Mouse (Mus musculus) intestine, embryonic 15.5 days (tissue): ENCODE data around the gene Rab11b. TPM values are rescaled to one million over a fixed set of nuclear protein-coding genes. Genes with fewer than 3 reads are reported as not detected.
A peak's percentile ranks its signal among the peaks of the same experiment; 100 is the strongest.
"Not testable (repeated sequence)": the region's sequence is repeated elsewhere in the genome, so short reads cannot be mapped to it uniquely, and the experiment has no call there.

ENCODE experiments used
- ATAC-seq: fragments of 200-750 bp; cut with Nextera tagmentation; 2 replicates; pipeline ENCODE4 v1.8.0; 2017; ENCODE audit warnings: moderate TSS enrichment, moderate library complexity
- H3K27ac ChIP-seq: fragments of 300-500 bp; sonication (generic); 2 replicates; pipeline ENCODE4 v1.5.1; 2015; ENCODE audit warnings: mild to moderate bottlenecking, inconsistent platforms
- H3K27me3 ChIP-seq: fragments of 300-500 bp; sonication (generic); replicated peaks from 2 replicates; pipeline ENCODE4 v1.6.1; 2015; ENCODE audit warnings: inconsistent platforms
- H3K36me3 ChIP-seq: fragments of 300-500 bp; sonication (generic); 2 replicates; pipeline ENCODE4 v1.6.1; 2015; ENCODE audit warnings: inconsistent platforms
- H3K4me1 ChIP-seq: fragments of 300-500 bp; sonication (generic); replicated peaks from 2 replicates; pipeline ENCODE4 v1.6.1; 2015; ENCODE audit warnings: inconsistent platforms
- H3K4me2 ChIP-seq: fragments of 300-500 bp; sonication (generic); replicated peaks from 2 replicates; pipeline ENCODE4 v1.6.1; 2015; ENCODE audit warnings: mild to moderate bottlenecking, inconsistent platforms
- H3K4me3 ChIP-seq: fragments of 300-500 bp; sonication (generic); replicated peaks from 2 replicates; pipeline ENCODE4 v1.5.1; 2015; ENCODE audit warnings: inconsistent platforms
- H3K9ac ChIP-seq: fragments of 300-500 bp; sonication (generic); 2 replicates; pipeline ENCODE4 v1.6.1; 2015; ENCODE audit warnings: inconsistent platforms
- H3K9me3 ChIP-seq: fragments of 300-500 bp; sonication (generic); 2 replicates; pipeline ENCODE4 v1.6.1; 2016; ENCODE audit warnings: inconsistent platforms
- WGBS: fragments of 180-500 bp; shearing (Covaris S2); methylation state at CpG from one replicate; pipeline ENCODE4 v1.1.7; 2015; 5-methylcytosine and 5-hydroxymethylcytosine counted together
- polyA plus RNA-seq: library from polyadenylated mRNA; unstranded; fragments of >200 nt; fragmentation: Nextera tagmentation; extraction: Ambion mirVana; gene quantifications from 2 replicates; pipeline ENCODE4 v1.2.1, GENCODE M21; 2015

Rab11b gene
- polyA plus RNA-seq, 1 experiment from 2014 or later, result 206 TPM

DNA sequence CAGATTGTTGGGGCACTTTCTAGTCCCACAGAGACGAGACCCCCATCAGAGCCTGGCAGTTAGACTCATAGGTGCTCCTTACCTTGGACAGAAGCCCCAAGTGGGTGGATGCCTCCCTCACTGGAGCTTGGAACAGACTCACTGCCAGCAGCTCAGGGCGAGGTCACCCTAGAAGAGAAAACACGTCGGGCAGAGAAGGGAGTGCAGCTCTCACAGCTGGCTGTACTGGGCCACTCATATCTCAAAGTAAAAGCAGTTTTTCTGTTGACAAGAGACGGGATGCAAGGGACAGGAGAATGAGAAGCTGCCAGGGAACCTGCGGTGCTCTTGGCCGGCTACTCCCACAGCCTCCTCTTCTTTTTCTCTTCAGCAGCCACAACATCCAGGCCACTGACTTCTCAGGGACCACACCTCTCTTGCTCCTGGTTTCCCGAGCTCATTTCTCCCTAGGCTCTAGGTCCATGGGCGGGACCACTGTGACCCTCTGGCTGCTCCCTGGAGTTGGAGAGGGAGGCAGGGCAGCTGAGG, 27.7 kb downstream of the Rab11b start:
- H3K4me1 ChIP-seq, H3K27ac ChIP-seq, H3K9me3 ChIP-seq, H3K36me3 ChIP-seq, ATAC-seq, H3K4me3 ChIP-seq, H3K4me2 ChIP-seq, H3K9ac ChIP-seq, H3K27me3 ChIP-seq: not testable (repeated sequence)
- WGBS, result 57% methylated on average over 9 of the region's 9 CpGs

DNA sequence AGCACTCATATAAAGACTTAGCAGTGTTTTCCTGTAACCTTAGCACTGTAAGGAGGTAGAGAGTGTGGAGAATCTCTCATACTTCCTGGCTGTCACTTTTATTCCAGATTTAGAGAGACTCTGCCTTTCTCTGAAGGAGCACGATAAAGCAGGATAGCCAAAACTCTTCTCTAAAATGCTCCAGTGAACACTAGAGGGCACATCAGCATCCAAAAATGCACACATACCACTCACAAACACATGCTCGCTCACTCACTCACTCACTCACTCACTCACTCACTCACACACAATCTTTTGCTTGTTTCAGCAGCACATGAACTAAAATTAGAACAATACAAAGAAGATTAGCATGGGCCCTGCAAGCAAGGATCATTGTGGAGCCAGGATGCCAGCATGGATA, 31.1 kb downstream of the Rab11b start:
- H3K4me1 ChIP-seq, result no peaks in the 10 kb centered on the region
- no peak overlapping the region for H3K4me3 ChIP-seq
- H3K27me3 ChIP-seq, result no peaks in the 10 kb centered on the region
- no peak overlapping the region for H3K27ac ChIP-seq
- no peaks in the 10 kb centered on the region for H3K36me3 ChIP-seq
- no peak overlapping the region for H3K9ac ChIP-seq
- no peaks in the 10 kb centered on the region for H3K9me3 ChIP-seq
- WGBS, result 69% methylated on average over 2 of the region's 2 CpGs
- no peak for ATAC-seq
- H3K4me2 ChIP-seq, result no peak overlapping the region

DNA sequence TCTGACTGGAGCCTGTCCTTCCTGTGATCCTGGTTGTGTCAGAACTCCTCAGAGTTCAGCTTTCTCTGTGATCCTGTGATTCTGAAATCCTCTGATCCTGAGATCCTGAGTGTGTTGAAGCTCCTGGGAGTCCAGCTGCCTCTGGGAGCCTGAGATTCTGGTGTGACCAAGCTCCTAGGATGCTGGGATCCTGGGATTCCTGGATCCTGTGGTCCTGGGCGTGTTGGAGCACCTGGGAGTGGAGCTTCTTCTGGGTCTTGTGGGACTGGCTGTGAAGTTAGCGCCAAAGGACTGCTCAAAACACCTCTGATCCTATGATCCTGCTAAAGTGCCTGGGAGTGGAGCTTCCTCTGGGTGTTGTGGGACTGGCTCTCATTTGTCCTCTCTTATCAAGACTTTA, 31.9 kb downstream of the Rab11b start:
- Histone ChIP-seq H3K9ac (no peak overlapping the region), H3K36me3 (no peaks in the 10 kb centered on the region), H3K9me3 (no peaks in the 10 kb centered on the region), H3K4me2 (no peak overlapping the region), H3K27me3 (no peaks in the 10 kb centered on the region), H3K27ac (no peak overlapping the region), H3K4me3 (no peak overlapping the region), H3K4me1 (no peaks in the 10 kb centered on the region)
- WGBS, result 78% methylated on average over 2 of the region's 2 CpGs
- ATAC-seq, result no peak

DNA sequence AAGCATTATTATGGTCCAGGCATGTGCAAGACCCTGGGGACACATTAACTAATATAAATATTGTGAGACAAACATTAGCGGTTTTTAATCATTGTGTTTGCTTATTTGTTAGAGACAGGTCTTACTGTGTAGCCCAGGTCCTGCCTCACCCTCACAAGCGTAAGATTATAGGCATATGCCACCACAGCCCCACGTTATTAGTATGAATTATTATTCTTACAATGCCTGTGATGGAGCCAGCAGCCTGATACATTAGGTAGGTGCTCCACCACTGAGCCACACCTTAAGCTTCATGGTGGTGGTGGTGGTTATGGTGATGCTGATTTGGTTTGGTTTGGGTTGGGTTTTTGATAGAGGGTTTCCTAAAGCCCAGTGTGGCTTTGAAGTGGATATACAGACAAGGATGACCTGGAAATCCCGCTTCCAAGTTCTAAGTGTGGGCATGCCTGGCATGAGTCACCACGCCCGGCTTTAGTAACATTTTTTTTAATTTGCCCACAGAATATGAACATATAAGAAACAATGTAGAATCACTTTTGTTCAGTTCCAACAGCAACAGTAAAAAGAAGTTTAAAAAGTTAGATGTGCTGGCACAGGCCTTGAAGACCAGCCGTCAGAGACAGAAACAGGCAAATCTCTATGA, 40.5 kb downstream of the Rab11b start:
- Histone ChIP-seq H3K9me3 (no peaks in the 10 kb centered on the region), H3K9ac (no peak overlapping the region), H3K4me3 (no peak overlapping the region), H3K27me3 (no peaks in the 10 kb centered on the region), H3K27ac (no peak overlapping the region), H3K36me3 (no peaks in the 10 kb centered on the region), H3K4me2 (no peak overlapping the region), H3K4me1 (no peaks in the 10 kb centered on the region)
- ATAC-seq, result no peak
- 95% methylated on average over 7 of the region's 7 CpGs for WGBS

DNA sequence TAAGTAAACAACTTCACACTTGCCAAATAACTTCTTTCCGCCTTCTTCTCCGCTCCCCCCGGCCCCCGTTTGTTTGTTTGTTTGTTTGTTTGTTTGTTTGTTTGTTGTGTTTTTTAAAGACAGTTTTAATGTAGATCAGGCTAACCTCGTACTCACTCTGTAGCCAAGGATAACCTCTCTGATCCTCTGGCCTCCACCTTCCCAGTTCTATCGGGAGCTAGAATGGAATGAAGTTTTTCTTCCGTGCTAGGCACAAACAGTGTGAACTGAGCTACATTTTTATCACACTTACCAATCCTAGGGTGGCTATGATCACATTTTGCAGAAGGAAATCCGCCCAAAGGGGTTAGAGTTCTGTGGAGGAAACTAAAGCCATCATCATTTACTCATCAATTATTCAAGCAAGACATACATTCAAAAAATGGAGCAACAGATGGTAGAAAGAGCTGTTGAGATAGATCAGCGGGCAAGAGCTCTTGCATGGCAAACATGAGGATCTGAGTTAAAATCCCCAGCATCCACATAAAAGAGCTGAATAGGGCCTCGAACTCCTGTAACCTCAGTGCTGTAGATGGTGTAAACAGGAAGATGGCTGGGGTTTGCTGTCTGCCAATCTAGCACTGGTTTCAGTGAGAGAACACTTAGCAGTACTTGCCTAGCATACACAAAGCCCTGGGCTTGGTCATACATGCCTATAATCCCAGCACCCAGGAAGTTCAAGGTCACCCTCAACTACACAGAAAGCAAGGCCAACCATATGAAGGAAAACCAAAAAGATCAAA, 41.2 kb downstream of the Rab11b start:
- Histone ChIP-seq H3K4me2 (peak overlapping the region; percentile 40), H3K9me3 (no peaks in the 10 kb centered on the region), H3K4me1 (no peaks in the 10 kb centered on the region), H3K9ac (no peak overlapping the region), H3K4me3 (peak overlapping the region; percentile 89), H3K36me3 (no peaks in the 10 kb centered on the region), H3K27ac (no peak overlapping the region), H3K27me3 (no peaks in the 10 kb centered on the region)
- ATAC-seq, result 0 out of 2 replicates have a peak, but pooled peaks have one; percentile 18
- WGBS, result 45% methylated on average over 10 of the region's 10 CpGs

DNA sequence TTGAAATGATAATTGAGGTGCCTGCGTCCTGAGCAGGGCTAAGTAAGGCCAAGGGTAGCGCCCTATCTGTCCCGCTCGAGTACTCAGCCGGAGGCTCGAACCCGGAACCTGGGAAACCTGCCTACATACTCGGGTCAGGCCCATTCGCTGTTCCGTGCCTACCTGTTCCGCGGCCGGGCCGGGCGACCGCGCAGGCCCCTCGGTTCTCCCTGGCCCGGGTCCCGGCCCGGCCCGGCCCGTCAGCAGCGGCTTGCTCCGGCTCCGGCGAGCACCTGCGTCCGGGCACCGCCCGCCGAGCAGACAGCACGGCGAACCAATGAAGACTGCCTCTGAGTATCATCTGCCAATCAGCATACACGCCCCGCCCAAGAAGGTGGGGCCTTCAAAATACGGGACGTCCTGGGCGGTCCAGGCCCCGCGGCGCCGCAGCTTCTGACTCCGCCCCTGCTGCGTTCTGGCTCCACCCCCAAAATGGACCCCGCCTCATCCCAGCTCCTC, 41.9 kb downstream of the Rab11b start, which contains the start of gene March2:
Gene March2 (minus strand): TSS at position 287 of the 498 bp plus-strand sequence.
- peak within 1 kb of the TSS; percentile 89 for H3K4me3 ChIP-seq
- H3K27me3 ChIP-seq, result no peaks in the 10 kb centered on the region
- peak within 1 kb of the TSS; percentile 78 for H3K4me2 ChIP-seq
- peak within 1 kb of the TSS; percentile 68 for H3K9ac ChIP-seq
- H3K4me1 ChIP-seq, result no peaks in the 10 kb centered on the region
- peak; percentile 100 for ATAC-seq
- peak within 1 kb of the TSS; percentile 54; the same call in 1 of the 2 replicates for H3K27ac ChIP-seq
- under 1% methylated on average over 45 of the region's 46 CpGs for WGBS
- no peaks in the 10 kb centered on the region for H3K9me3 ChIP-seq
- no peaks in the 10 kb centered on the region for H3K36me3 ChIP-seq

DNA sequence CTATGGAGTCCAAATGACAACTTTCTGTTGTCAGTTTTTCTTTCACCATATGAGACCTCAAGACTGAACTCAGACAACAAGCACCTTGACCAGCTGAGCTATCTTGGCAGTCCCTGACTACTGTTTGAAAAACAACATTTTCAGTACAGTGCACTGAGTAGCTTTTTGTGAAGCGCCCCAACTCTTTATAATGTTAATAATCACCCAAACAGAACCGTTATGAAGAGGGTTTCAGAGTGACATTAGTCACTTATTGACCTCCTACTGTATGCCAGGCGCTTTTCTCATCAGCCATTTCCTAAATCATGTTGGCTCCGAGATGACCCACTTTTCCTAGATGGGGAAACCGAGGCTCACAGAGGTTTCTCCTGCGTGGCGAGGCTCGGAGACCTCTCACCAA, 42.3 kb downstream of the Rab11b start:
- Histone ChIP-seq H3K4me1 (no peaks in the 10 kb centered on the region), H3K27me3 (no peaks in the 10 kb centered on the region), H3K36me3 (no peaks in the 10 kb centered on the region), H3K27ac (0 out of 2 replicates have a peak overlapping the region, but pooled peaks have one; percentile 54), H3K4me2 (peak overlapping the region; percentile 78), H3K4me3 (peak overlapping the region; percentile 89), H3K9ac (peak overlapping the region; percentile 68), H3K9me3 (no peaks in the 10 kb centered on the region)
- WGBS, result 9% methylated on average over 8 of the region's 8 CpGs
- ATAC-seq, result no peak; the same call in 1 of the 2 replicates

DNA sequence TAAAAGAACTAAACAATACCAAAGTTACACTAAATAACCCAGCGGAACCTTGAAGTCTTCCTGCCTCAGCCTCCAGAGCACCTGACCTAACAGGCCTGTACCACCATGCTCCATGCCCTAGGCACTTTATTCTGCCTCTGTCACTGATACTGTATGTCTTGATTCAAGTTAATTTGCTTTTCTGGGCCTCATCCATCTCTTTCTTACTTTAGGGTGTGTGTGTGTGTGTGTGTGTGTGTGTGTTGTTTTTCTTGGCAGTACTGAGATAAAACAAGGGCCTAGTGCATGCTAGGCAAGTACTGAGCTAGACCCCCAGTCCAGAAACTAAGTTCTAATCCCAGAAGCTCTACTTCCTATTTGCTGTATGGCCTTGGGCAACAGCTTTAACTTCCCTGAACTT, 43.1 kb downstream of the Rab11b start:
- H3K9ac ChIP-seq, result no peak overlapping the region
- no peak overlapping the region for H3K27ac ChIP-seq
- no peaks in the 10 kb centered on the region for H3K9me3 ChIP-seq
- WGBS, result 100% methylated on average over 1 of the region's 1 CpGs
- H3K4me2 ChIP-seq, result no peak overlapping the region
- no peaks in the 10 kb centered on the region for H3K27me3 ChIP-seq
- H3K4me1 ChIP-seq, result no peaks in the 10 kb centered on the region
- no peak overlapping the region for H3K4me3 ChIP-seq
- no peak for ATAC-seq
- H3K36me3 ChIP-seq, result no peaks in the 10 kb centered on the region

DNA sequence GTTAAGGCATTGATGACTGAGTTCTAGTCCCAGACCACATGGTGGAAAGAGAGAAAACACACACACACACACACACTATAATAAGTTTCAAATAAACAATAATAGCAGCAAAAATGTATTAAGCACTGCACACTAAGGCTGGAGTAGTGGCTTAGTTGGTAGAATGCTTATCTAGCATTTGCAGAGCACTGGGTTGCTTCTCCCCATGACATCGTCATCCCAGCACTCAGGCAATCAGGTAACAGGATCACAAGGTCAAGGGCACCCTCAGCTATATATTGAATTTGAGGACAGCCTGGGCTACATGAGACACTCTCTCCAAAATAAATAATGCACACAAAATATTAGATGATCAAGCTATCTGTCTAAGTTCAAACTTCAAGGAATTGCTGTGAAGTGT, 45.6 kb downstream of the Rab11b start:
- H3K4me3 ChIP-seq, result no peak overlapping the region
- WGBS, result 92% methylated on average over 1 of the region's 1 CpGs
- ATAC-seq, result no peak
- no peaks in the 10 kb centered on the region for H3K27me3 ChIP-seq
- H3K4me2 ChIP-seq, result no peak overlapping the region
- no peaks in the 10 kb centered on the region; the same call in none of the 2 replicates for H3K36me3 ChIP-seq
- no peak overlapping the region for H3K27ac ChIP-seq
- no peak overlapping the region for H3K9ac ChIP-seq
- no peaks in the 10 kb centered on the region for H3K4me1 ChIP-seq
- no peaks in the 10 kb centered on the region for H3K9me3 ChIP-seq

DNA sequence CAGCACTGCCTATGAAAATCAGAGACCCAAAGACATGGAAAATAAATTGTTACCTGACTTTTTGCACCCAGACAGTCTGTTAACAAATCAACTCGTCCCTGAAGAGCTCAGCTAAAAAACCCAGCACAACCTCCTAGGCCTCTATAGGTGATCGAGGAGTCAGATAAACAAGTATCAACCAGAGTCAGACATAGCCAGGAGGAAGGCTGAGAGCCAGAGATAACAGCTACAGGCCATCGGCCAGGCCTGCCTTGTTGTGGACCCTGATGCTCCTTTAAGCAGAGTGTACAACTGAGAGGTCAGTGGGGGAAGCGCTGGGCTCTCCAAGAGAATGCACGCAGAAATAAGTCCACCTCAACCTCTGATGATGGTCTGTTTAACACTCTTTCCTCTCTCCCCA, 47.1 kb downstream of the Rab11b start:
- H3K9me3 ChIP-seq, result no peaks in the 10 kb centered on the region
- 68% methylated on average over 5 of the region's 5 CpGs for WGBS
- 0 out of 2 replicates have a peak, but pooled peaks have one; percentile 60 for ATAC-seq
- H3K4me1 ChIP-seq, result no peaks in the 10 kb centered on the region
- no peak overlapping the region for H3K4me3 ChIP-seq
- H3K4me2 ChIP-seq, result no peak overlapping the region
- no peaks in the 10 kb centered on the region for H3K27me3 ChIP-seq
- H3K36me3 ChIP-seq, result peaks cover 4% of the 10 kb centered on the region
- no peak overlapping the region for H3K9ac ChIP-seq
- H3K27ac ChIP-seq, result no peak overlapping the region

DNA sequence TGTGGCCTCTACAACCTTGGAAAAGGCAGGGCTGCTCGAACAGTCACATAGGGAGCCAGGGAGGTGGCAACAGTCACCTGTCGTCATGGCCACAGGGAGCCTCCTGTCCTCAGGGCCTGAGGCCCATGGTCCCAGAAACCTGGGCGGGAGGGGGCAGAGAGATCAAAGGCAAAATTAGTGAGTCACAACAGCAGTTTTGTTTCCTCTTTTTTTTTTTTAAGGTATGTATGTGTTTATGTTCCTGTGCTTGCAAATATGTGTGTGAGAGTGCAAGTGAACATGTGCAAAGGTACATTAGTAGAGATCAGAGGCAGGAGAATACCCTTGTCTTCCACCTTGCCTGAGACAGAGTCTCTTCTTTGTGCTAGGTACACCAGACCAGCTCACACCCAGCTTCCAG, 50.5 kb downstream of the Rab11b start:
- H3K4me2 ChIP-seq, result no peak overlapping the region
- no peak overlapping the region for H3K4me3 ChIP-seq
- no peak overlapping the region for H3K27ac ChIP-seq
- H3K36me3 ChIP-seq, result peaks cover 4% of the 10 kb centered on the region
- 72% methylated on average over 3 of the region's 3 CpGs for WGBS
- no peak for ATAC-seq
- H3K9me3 ChIP-seq, result no peaks in the 10 kb centered on the region
- no peak overlapping the region for H3K9ac ChIP-seq
- H3K27me3 ChIP-seq, result no peaks in the 10 kb centered on the region
- H3K4me1 ChIP-seq, result no peaks in the 10 kb centered on the region

DNA sequence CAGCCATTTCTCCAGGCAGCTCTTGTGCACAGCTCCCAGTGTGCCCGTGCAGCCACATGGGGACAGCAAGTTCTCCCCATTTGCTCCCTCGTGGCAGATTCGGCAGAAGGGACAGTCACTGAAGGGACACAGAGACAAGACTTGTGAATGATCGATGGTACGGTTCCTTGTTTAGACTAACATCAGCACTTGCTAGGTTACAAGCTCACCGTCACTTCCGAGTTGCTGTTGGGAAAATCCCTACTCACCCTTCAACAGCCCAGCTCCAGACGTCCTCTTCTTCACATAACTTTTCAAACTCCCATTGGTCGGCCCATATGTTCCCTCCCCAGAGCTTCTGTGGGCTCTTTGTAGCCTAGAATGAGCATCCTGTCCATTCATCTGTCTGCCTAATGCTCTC, 57.2 kb downstream of the Rab11b start:
- ATAC-seq, result no peak
- H3K4me3 ChIP-seq, result no peak overlapping the region
- WGBS, result 84% methylated on average over 9 of the region's 9 CpGs
- H3K27ac ChIP-seq, result no peak overlapping the region
- 0 out of 2 replicates have a peak, but pooled peaks cover 4% of the 10 kb centered on the region for H3K36me3 ChIP-seq
- no peaks in the 10 kb centered on the region for H3K27me3 ChIP-seq
- H3K4me1 ChIP-seq, result no peaks in the 10 kb centered on the region
- H3K9me3 ChIP-seq, result no peaks in the 10 kb centered on the region
- no peak overlapping the region for H3K4me2 ChIP-seq
- no peak overlapping the region for H3K9ac ChIP-seq
